Mouse (Mus musculus) hindbrain, embryonic 12.5 days (tissue): ENCODE measurements around the gene Tmigd3. TPM values are rescaled to one million over a fixed set of nuclear protein-coding genes. Genes with fewer than 3 reads are reported as not detected.
"Not testable (repeated sequence)": the region's sequence is repeated elsewhere in the genome, so short reads cannot be mapped to it uniquely, and the experiment has no call there.

ENCODE experiments used
- ATAC-seq: fragments of 200-750 bp; cut with Nextera tagmentation; 2 replicates; pipeline ENCODE4 v1.8.0; 2017; ENCODE audit warnings: moderate TSS enrichment; ENCODE audit not compliant: low FRiP score
- H3K27ac ChIP-seq: fragments of 300-500 bp; sonication (generic); 2 replicates; pipeline ENCODE4 v1.5.1; 2016; ENCODE audit warnings: mild to moderate bottlenecking
- H3K27me3 ChIP-seq: fragments of 300-500 bp; sonication (generic); 2 replicates; pipeline ENCODE4 v1.6.1; 2016; ENCODE audit warnings: mild to moderate bottlenecking
- H3K36me3 ChIP-seq: fragments of 300-500 bp; sonication (generic); 2 replicates; pipeline ENCODE4 v1.6.1; 2016; ENCODE audit warnings: mild to moderate bottlenecking
- H3K4me1 ChIP-seq: fragments of 300-500 bp; sonication (generic); 2 replicates; pipeline ENCODE4 v1.6.1; 2016
- H3K4me2 ChIP-seq: fragments of 300-500 bp; sonication (generic); replicated peaks from 2 replicates; pipeline ENCODE4 v1.6.1; 2016; ENCODE audit warnings: mild to moderate bottlenecking
- H3K4me3 ChIP-seq: fragments of 300-500 bp; sonication (generic); 2 replicates; pipeline ENCODE4 v1.5.1; 2016; ENCODE audit warnings: mild to moderate bottlenecking
- H3K9ac ChIP-seq: fragments of 300-500 bp; sonication (generic); 2 replicates; pipeline ENCODE4 v1.6.1; 2016; ENCODE audit warnings: mild to moderate bottlenecking, moderate library complexity
- H3K9me3 ChIP-seq: fragments of 300-500 bp; sonication (generic); replicated peaks from 2 replicates; pipeline ENCODE4 v1.6.1; 2016; ENCODE audit warnings: mild to moderate bottlenecking
- WGBS: fragments of 180-500 bp; shearing (Covaris S2); methylation state at CpG from one replicate; pipeline ENCODE4 v1.1.7; 2016; 5-methylcytosine and 5-hydroxymethylcytosine counted together
- polyA plus RNA-seq: library from polyadenylated mRNA; unstranded; fragments of >200 nt; fragmentation: Nextera tagmentation; extraction: Ambion mirVana; gene quantifications from 2 replicates; pipeline ENCODE4 v1.2.1, GENCODE M21; 2016

Tmigd3 gene
- polyA plus RNA-seq, 1 experiment from 2014 or later = not detected

- H3K9ac ChIP-seq = no peak overlapping the region
- no peaks in the 10 kb centered on the region for H3K9me3 ChIP-seq
- no peaks in the 10 kb centered on the region for H3K36me3 ChIP-seq
- ATAC-seq = no peak
- no peaks in the 10 kb centered on the region for H3K4me1 ChIP-seq
- H3K27ac ChIP-seq = no peak overlapping the region
- no peaks in the 10 kb centered on the region for H3K27me3 ChIP-seq
- H3K4me2 ChIP-seq = no peak overlapping the region
- WGBS = 83% methylated on average over 9 of the region's 9 CpGs
- no peak overlapping the region for H3K4me3 ChIP-seq
Observed at GRCm38 (mm10) chr3:105912097-105912880, 41.6 kb downstream of the Tmigd3 start.

GRCm38 (mm10) chr3:105913839-105914681 is 43.4 kb downstream of the Tmigd3 start:
- Histone ChIP-seq H3K27me3 (no peaks in the 10 kb centered on the region), H3K4me1 (no peaks in the 10 kb centered on the region), H3K27ac (no peak overlapping the region), H3K4me2 (no peak overlapping the region), H3K36me3 (no peaks in the 10 kb centered on the region), H3K9ac (no peak overlapping the region), H3K4me3 (no peak overlapping the region), H3K9me3 (no peaks in the 10 kb centered on the region)
- WGBS = 74% methylated on average over 10 of the region's 10 CpGs
- no peak for ATAC-seq

GRCm38 (mm10) chr3:105915281-105915680 is 44.6 kb downstream of the Tmigd3 start:
- Histone ChIP-seq H3K9me3 (no peaks in the 10 kb centered on the region), H3K36me3 (no peaks in the 10 kb centered on the region), H3K27me3 (no peaks in the 10 kb centered on the region), H3K9ac (no peak overlapping the region), H3K4me1 (no peaks in the 10 kb centered on the region), H3K4me2 (no peak overlapping the region), H3K4me3 (no peak overlapping the region), H3K27ac (no peak overlapping the region)
- ATAC-seq = no peak
- whole genome bisulfite sequencing = 52% methylated on average over 1 of the region's 1 CpGs

GRCm38 (mm10) chr3:105916455-105916854 is 45.8 kb downstream of the Tmigd3 start:
- H3K27ac ChIP-seq, ATAC-seq, H3K4me1 ChIP-seq, H3K27me3 ChIP-seq, H3K4me3 ChIP-seq, H3K4me2 ChIP-seq, H3K36me3 ChIP-seq, H3K9me3 ChIP-seq, H3K9ac ChIP-seq: not testable (repeated sequence)

- H3K4me1 ChIP-seq = no peaks in the 10 kb centered on the region
- H3K36me3 ChIP-seq = no peaks in the 10 kb centered on the region
- no peak for ATAC-seq
- no peak overlapping the region for H3K27ac ChIP-seq
- H3K9ac ChIP-seq = no peak overlapping the region
- WGBS = 64% methylated on average over 10 of the region's 10 CpGs
- no peaks in the 10 kb centered on the region for H3K27me3 ChIP-seq
- no peaks in the 10 kb centered on the region for H3K9me3 ChIP-seq
- H3K4me2 ChIP-seq = no peak overlapping the region
- H3K4me3 ChIP-seq = no peak overlapping the region
Observed at GRCm38 (mm10) chr3:105917656-105918354, 47.1 kb downstream of the Tmigd3 start.

- no peak overlapping the region for H3K4me3 ChIP-seq
- H3K27ac ChIP-seq = no peak overlapping the region
- no peak overlapping the region for H3K4me2 ChIP-seq
- H3K9me3 ChIP-seq = no peaks in the 10 kb centered on the region
- no peaks in the 10 kb centered on the region for H3K4me1 ChIP-seq
- no peak overlapping the region for H3K9ac ChIP-seq
- H3K27me3 ChIP-seq = no peaks in the 10 kb centered on the region
- no peaks in the 10 kb centered on the region for H3K36me3 ChIP-seq
- 69% methylated on average over 3 of the region's 3 CpGs for WGBS
- ATAC-seq = no peak
Observed at GRCm38 (mm10) chr3:105918355-105918745, 47.6 kb downstream of the Tmigd3 start.

- H3K36me3 ChIP-seq, H3K4me2 ChIP-seq, H3K4me3 ChIP-seq, H3K9ac ChIP-seq, H3K27ac ChIP-seq, ATAC-seq, H3K9me3 ChIP-seq, H3K4me1 ChIP-seq, H3K27me3 ChIP-seq: not testable (repeated sequence)
Observed at GRCm38 (mm10) chr3:105920743-105921142, 50.0 kb downstream of the Tmigd3 start.

GRCm38 (mm10) chr3:105921959-105922358 is 51.3 kb downstream of the Tmigd3 start:
- WGBS = 78% methylated on average over 2 of the region's 2 CpGs
- ATAC-seq = no peak
- Histone ChIP-seq H3K9me3 (no peaks in the 10 kb centered on the region), H3K4me2 (no peak overlapping the region), H3K27me3 (no peaks in the 10 kb centered on the region), H3K4me1 (no peaks in the 10 kb centered on the region), H3K4me3 (no peak overlapping the region), H3K9ac (no peak overlapping the region), H3K36me3 (no peaks in the 10 kb centered on the region), H3K27ac (no peak overlapping the region)

GRCm38 (mm10) chr3:105924616-105925015 is 53.9 kb downstream of the Tmigd3 start:
- H3K4me2 ChIP-seq = no peak overlapping the region
- H3K9ac ChIP-seq = no peak overlapping the region
- WGBS = 83% methylated on average over 9 of the region's 9 CpGs
- H3K4me1 ChIP-seq = no peaks in the 10 kb centered on the region
- no peaks in the 10 kb centered on the region for H3K9me3 ChIP-seq
- H3K36me3 ChIP-seq = no peaks in the 10 kb centered on the region
- no peak overlapping the region for H3K27ac ChIP-seq
- no peak for ATAC-seq
- no peak overlapping the region for H3K4me3 ChIP-seq
- no peaks in the 10 kb centered on the region for H3K27me3 ChIP-seq

GRCm38 (mm10) chr3:105927561-105928194 is 57.0 kb downstream of the Tmigd3 start:
- no peak for ATAC-seq
- Histone ChIP-seq H3K9me3 (no peaks in the 10 kb centered on the region), H3K4me1 (no peaks in the 10 kb centered on the region), H3K9ac (no peak overlapping the region), H3K4me3 (no peak overlapping the region), H3K4me2 (no peak overlapping the region), H3K36me3 (no peaks in the 10 kb centered on the region), H3K27ac (no peak overlapping the region), H3K27me3 (no peaks in the 10 kb centered on the region)
- WGBS = 80% methylated on average over 7 of the region's 7 CpGs

GRCm38 (mm10) chr3:105928195-105928569 is 57.5 kb downstream of the Tmigd3 start:
- Histone ChIP-seq H3K9ac (no peak overlapping the region), H3K36me3 (no peaks in the 10 kb centered on the region), H3K4me1 (no peaks in the 10 kb centered on the region), H3K27me3 (no peaks in the 10 kb centered on the region), H3K27ac (no peak overlapping the region), H3K9me3 (no peaks in the 10 kb centered on the region), H3K4me2 (no peak overlapping the region), H3K4me3 (no peak overlapping the region)
- 96% methylated on average over 3 of the region's 3 CpGs for WGBS
- no peak for ATAC-seq

- H3K27me3 ChIP-seq = no peaks in the 10 kb centered on the region
- 94% methylated on average over 6 of the region's 6 CpGs for WGBS
- H3K27ac ChIP-seq = no peak overlapping the region
- no peaks in the 10 kb centered on the region for H3K9me3 ChIP-seq
- no peaks in the 10 kb centered on the region for H3K36me3 ChIP-seq
- no peaks in the 10 kb centered on the region for H3K4me1 ChIP-seq
- H3K4me2 ChIP-seq = no peak overlapping the region
- ATAC-seq = no peak
- no peak overlapping the region for H3K9ac ChIP-seq
- H3K4me3 ChIP-seq = no peak overlapping the region
Observed at GRCm38 (mm10) chr3:105928781-105929180, 58.1 kb downstream of the Tmigd3 start.
